Mouse (Mus musculus) embryonic facial prominence, embryonic 15.5 days (tissue): ENCODE measurements around the gene Luzp1. TPM values are rescaled to one million over a fixed set of nuclear protein-coding genes. Genes with fewer than 3 reads are reported as not detected.

ENCODE experiments used
- ATAC-seq: fragments of 200-750 bp; cut with Nextera tagmentation; 2 replicates; pipeline ENCODE4 v1.8.0; 2017; ENCODE audit warnings: low read depth, moderate TSS enrichment; ENCODE audit not compliant: insufficient number of reproducible peaks, low FRiP score, low TSS enrichment
- H3K27ac ChIP-seq: fragments of 300-500 bp; sonication (generic); replicated peaks from 2 replicates; pipeline ENCODE4 v1.5.1; 2015; ENCODE audit warnings: mild to moderate bottlenecking, inconsistent platforms
- H3K27me3 ChIP-seq: fragments of 300-500 bp; sonication (generic); 2 replicates; pipeline ENCODE4 v1.6.1; 2015; ENCODE audit warnings: inconsistent platforms
- H3K36me3 ChIP-seq: fragments of 300-500 bp; sonication (generic); 2 replicates; pipeline ENCODE4 v1.6.1; 2015; ENCODE audit warnings: mild to moderate bottlenecking, inconsistent platforms
- H3K4me1 ChIP-seq: fragments of 300-500 bp; sonication (generic); 2 replicates; pipeline ENCODE4 v1.6.1; 2015; ENCODE audit warnings: inconsistent platforms
- H3K4me2 ChIP-seq: fragments of 300-500 bp; sonication (generic); replicated peaks from 2 replicates; pipeline ENCODE4 v1.6.1; 2015; ENCODE audit warnings: mild to moderate bottlenecking, inconsistent platforms
- H3K4me3 ChIP-seq: fragments of 300-500 bp; sonication (generic); replicated peaks from 2 replicates; pipeline ENCODE4 v1.5.1; 2015; ENCODE audit warnings: mild to moderate bottlenecking, inconsistent platforms
- H3K9ac ChIP-seq: fragments of 300-500 bp; sonication (generic); 2 replicates; pipeline ENCODE4 v1.6.1; 2015; ENCODE audit warnings: inconsistent platforms
- H3K9me3 ChIP-seq: fragments of 300-500 bp; sonication (generic); replicated peaks from 2 replicates; pipeline ENCODE4 v1.6.1; 2016; ENCODE audit warnings: inconsistent platforms
- WGBS: fragments of 180-500 bp; shearing (Covaris S2); methylation state at CpG from one replicate; pipeline ENCODE4 v1.1.7; 2015; 5-methylcytosine and 5-hydroxymethylcytosine counted together
- polyA plus RNA-seq: library from polyadenylated mRNA; unstranded; fragments of >200 nt; fragmentation: Nextera tagmentation; extraction: Ambion mirVana; gene quantifications from 2 replicates; pipeline ENCODE4 v1.2.1, GENCODE M21; 2015

The Luzp1 gene
- polyA plus RNA-seq, 1 experiment from 2014 or later, result 124 TPM

DNA sequence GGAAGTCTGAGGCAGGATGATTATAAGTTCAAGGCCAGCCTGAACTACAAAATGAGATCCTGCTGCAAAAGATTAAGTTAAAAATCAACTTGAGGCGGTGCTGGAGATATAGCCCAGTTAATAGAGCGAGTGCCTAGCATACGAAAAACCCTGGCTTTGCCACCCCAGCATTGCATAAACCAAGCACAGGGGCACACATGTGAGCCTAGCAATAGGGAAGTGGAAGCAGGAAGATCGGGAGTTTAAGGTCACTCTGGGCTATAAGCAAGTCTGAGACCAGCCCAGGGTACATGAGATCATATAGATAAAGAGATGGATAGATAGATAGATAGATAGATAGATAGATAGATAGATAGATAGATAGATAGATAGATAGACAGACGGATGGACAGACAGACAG lies 19.8 kb upstream of the Luzp1 start:
- 0 out of 2 replicates have a peak, but pooled peaks cover under 1% of the 10 kb centered on the region for H3K4me1 ChIP-seq
- no peaks in the 10 kb centered on the region for H3K9me3 ChIP-seq
- no peak overlapping the region for H3K4me3 ChIP-seq
- no peak for ATAC-seq
- no peaks in the 10 kb centered on the region for H3K36me3 ChIP-seq
- H3K4me2 ChIP-seq, result no peak overlapping the region
- H3K9ac ChIP-seq, result no peak overlapping the region
- no peak overlapping the region for H3K27ac ChIP-seq
- 79% methylated on average over 5 of the region's 5 CpGs for WGBS
- H3K27me3 ChIP-seq, result no peaks in the 10 kb centered on the region

DNA sequence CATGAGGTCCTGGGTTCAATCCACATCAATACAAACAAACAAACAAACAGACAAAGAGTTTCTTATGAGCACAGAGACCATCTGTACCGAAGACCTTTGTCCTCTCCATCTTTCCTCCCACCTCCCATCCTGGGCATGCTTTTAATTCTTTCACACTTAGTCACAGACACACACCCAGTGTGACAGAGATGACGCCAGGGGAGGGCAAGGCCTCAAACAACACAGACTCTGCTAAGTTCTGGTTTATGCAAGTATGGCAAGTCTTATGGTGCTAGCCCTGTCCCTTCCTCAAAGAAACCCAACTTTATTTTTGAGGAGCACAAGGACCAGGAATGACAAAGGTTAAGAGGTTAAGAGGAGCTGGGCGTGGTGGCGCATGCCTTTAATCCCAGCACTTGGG lies 19.3 kb upstream of the Luzp1 start:
- ATAC-seq, result no peak
- Histone ChIP-seq H3K36me3 (no peaks in the 10 kb centered on the region), H3K9ac (no peak overlapping the region), H3K4me1 (peaks cover 5% of the 10 kb centered on the region; the same call in 1 of the 2 replicates), H3K9me3 (no peaks in the 10 kb centered on the region), H3K27ac (no peak overlapping the region), H3K4me3 (no peak overlapping the region), H3K4me2 (no peak overlapping the region), H3K27me3 (no peaks in the 10 kb centered on the region)
- WGBS, result 74% methylated on average over 4 of the region's 4 CpGs

DNA sequence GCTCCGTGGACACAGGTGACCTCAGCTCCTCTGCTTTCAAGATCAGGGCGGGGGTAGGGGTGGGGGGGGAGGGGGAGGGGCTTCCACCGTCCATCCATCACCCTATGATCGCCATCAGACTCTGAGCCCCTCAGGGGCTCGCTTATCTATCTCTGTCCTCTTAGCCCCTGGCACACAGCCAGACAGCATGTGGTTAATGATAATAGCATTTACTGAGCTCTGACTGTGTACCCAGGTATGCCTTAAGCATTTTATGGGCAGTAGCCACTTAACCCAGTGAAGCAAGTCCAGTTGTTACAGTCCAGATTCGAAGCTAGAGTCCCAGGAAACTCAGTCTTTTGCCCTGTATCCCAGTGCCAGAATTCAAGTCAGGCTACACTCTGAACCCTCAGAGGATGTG lies 18.0 kb upstream of the Luzp1 start:
- H3K27me3 ChIP-seq, result no peaks in the 10 kb centered on the region
- 26% methylated on average over 6 of the region's 6 CpGs for WGBS
- H3K9ac ChIP-seq, result no peak overlapping the region

DNA sequence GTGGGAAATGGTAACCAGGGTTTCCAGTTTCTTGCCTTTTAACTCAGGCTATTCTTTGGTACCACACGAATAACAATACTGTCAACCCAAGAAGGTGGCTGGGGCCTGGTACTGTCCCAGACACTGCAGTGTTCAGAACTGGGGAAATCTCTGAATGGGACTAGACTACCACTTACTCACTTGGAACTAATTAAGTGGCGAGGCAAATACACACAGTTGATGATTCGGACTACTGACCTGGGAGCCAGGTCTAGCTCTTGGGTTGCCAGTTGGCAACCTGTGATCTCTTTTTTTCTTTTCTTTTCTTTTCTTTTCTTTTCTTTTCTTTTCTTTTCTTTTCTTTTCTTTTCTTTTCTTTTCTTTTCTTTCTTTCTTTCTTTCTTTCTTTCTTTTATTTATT lies 17.3 kb upstream of the Luzp1 start:
- Histone ChIP-seq H3K4me3 (no peak overlapping the region), H3K36me3 (no peaks in the 10 kb centered on the region), H3K27ac (no peak overlapping the region), H3K9me3 (no peaks in the 10 kb centered on the region), H3K4me2 (no peak overlapping the region), H3K9ac (no peak overlapping the region), H3K27me3 (no peaks in the 10 kb centered on the region), H3K4me1 (peaks cover 6% of the 10 kb centered on the region; the same call in 1 of the 2 replicates)
- ATAC-seq, result no peak
- 73% methylated on average over 3 of the region's 3 CpGs for WGBS

More for the DNA sequence above, 18.0 kb upstream of the Luzp1 start:
- peaks cover 6% of the 10 kb centered on the region; the same call in 1 of the 2 replicates for H3K4me1 ChIP-seq
- H3K27ac ChIP-seq, result no peak overlapping the region
- H3K36me3 ChIP-seq, result no peaks in the 10 kb centered on the region
- no peaks in the 10 kb centered on the region for H3K9me3 ChIP-seq
- H3K4me2 ChIP-seq, result no peak overlapping the region
- no peak for ATAC-seq
- H3K4me3 ChIP-seq, result no peak overlapping the region

DNA sequence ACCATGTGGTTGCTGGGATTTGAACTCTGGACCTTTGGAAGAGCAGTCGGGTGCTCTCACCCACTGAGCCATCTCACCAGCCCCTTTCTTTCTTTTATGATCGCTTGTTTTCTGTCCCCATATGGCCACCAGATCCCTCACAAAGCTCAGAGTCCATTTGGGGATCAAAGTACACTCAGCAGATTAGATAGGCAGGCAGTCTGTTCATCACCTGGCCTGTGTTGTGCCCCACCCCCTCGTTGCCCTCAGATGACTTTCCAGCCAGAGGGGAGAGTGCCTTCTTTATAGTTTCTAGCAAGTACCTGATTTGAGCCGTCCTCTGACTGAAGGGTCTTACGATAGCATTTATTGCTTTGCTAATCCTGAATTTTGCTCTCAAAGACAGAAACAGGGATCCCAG lies 16.8 kb upstream of the Luzp1 start:
- H3K27me3 ChIP-seq, result no peaks in the 10 kb centered on the region
- ATAC-seq, result no peak
- H3K27ac ChIP-seq, result no peak overlapping the region
- no peaks in the 10 kb centered on the region for H3K9me3 ChIP-seq
- WGBS, result 54% methylated on average over 5 of the region's 5 CpGs
- peaks cover 6% of the 10 kb centered on the region; the same call in 1 of the 2 replicates for H3K4me1 ChIP-seq
- H3K36me3 ChIP-seq, result no peaks in the 10 kb centered on the region
- no peak overlapping the region for H3K4me2 ChIP-seq
- no peak overlapping the region for H3K9ac ChIP-seq
- H3K4me3 ChIP-seq, result no peak overlapping the region

DNA sequence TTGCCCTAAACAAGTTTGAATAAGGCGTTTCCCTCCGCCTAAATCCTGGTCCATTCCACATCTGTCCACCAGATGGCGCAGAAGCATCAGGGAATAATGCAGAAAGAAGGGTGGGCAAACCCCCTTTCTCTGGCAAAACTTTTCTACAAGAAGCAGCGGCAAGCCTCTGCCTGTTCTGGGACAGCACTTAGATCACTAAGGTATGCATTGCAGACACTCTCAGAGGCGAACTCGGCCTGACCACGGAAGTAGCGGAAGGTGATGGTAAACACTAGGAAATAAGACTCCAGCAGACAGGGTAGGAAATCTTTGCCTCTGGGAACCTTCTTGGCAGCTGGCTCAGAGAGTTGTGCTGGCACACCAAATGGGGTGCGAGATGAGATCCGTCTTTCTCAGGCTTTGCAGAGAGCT lies 14.7 kb upstream of the Luzp1 start:
- 5% methylated on average over 10 of the region's 10 CpGs for WGBS
- Histone ChIP-seq H3K4me3 (peak overlapping the region; percentile 30), H3K36me3 (no peaks in the 10 kb centered on the region), H3K4me1 (peaks cover 6% of the 10 kb centered on the region; the same call in 1 of the 2 replicates), H3K27me3 (no peaks in the 10 kb centered on the region), H3K4me2 (peak overlapping the region; percentile 55), H3K9ac (no peak overlapping the region), H3K27ac (peak overlapping the region; percentile 8; the same call in 1 of the 2 replicates), H3K9me3 (no peaks in the 10 kb centered on the region)
- 0 out of 2 replicates have a peak, but pooled peaks have one; percentile 17 for ATAC-seq

DNA sequence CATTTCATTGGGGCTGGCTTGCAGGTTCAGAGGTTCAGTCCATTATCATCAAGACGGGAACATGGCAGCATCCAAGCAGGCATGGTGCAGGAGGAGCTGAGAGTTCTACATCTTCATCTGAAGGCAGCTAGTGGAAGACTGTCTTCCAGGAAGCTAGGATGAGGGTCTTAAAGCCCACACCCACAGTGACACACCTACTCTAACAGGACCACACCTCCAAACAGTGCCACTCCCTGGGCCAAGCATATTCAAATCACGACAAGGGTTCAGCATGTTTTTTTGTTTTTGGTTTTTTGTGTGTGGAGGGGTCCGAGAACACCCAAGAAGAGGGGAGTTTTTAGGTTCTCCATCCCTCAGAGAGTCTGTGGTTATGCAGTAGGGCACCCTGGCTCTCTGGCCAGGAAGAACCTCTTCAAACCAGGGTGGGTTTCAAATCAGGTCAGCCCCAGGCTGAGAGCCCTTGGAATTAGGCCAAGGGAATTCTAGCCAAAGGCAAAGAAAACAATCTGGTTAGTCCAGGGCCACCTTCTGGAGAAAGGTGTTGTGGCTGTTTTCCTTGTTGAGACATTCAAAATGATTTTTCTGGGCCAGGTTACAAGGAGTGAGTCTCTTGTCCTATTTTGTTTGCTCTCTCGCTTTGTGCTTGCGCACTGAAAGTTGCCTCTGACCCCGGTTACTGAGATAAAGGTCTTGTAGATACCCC lies 12.9 kb upstream of the Luzp1 start:
- Histone ChIP-seq H3K27me3 (0 out of 2 replicates have a peak, but pooled peaks cover 4% of the 10 kb centered on the region), H3K9me3 (no peaks in the 10 kb centered on the region), H3K36me3 (no peaks in the 10 kb centered on the region), H3K4me2 (no peak overlapping the region), H3K4me3 (no peak overlapping the region), H3K9ac (no peak overlapping the region), H3K27ac (no peak overlapping the region), H3K4me1 (peaks cover 7% of the 10 kb centered on the region; the same call in 1 of the 2 replicates)
- WGBS, result 89% methylated on average over 6 of the region's 6 CpGs
- ATAC-seq, result no peak

DNA sequence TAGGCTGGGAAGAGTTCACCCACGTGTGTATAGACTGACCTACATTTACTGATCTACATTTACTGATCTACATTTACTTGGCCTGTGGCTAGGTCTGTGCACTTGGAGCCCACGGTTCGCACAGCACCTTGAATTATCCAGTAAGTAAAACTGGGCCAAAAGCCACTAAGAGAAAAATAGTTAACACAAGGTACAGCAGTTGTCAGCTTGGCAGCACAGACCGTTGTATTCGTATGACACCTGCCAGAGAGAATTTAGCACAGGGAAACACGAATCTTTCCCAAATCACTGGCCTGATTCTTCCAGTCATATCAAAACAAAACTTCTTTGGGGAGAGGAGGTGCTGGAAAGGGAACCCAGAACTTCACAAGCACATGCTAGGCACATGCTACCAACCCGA lies 11.3 kb upstream of the Luzp1 start:
- Histone ChIP-seq H3K4me1 (peaks cover 16% of the 10 kb centered on the region), H3K9me3 (no peaks in the 10 kb centered on the region), H3K36me3 (no peaks in the 10 kb centered on the region), H3K4me3 (no peak overlapping the region), H3K9ac (no peak overlapping the region), H3K4me2 (no peak overlapping the region), H3K27ac (no peak overlapping the region), H3K27me3 (peaks cover 7% of the 10 kb centered on the region)
- WGBS, result 76% methylated on average over 7 of the region's 7 CpGs
- ATAC-seq, result no peak

DNA sequence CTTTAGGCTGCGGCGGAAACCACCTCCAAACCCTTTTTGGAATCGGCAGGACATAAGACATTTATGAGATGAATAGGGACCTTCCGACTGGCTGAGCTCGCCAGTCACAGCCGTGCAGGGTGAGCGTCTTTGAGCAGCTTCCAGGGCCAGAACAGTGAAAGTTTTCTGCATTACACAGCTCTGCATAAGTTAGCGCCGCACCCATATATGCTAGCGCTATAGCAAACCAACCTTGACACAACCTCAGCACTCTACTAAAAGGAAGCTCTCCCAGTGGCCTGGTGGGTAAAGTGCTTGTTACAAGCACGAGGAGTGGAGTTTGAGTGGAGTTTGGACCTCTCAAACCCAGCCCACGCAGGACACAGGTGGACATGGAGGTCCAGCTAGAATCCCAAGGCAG lies 10.4 kb upstream of the Luzp1 start:
- Histone ChIP-seq H3K4me1 (peaks cover 20% of the 10 kb centered on the region), H3K27ac (no peak overlapping the region), H3K9me3 (no peaks in the 10 kb centered on the region), H3K4me3 (no peak overlapping the region), H3K27me3 (peaks cover 16% of the 10 kb centered on the region), H3K4me2 (no peak overlapping the region), H3K36me3 (no peaks in the 10 kb centered on the region), H3K9ac (no peak overlapping the region)
- 87% methylated on average over 12 of the region's 12 CpGs for WGBS
- ATAC-seq, result no peak

DNA sequence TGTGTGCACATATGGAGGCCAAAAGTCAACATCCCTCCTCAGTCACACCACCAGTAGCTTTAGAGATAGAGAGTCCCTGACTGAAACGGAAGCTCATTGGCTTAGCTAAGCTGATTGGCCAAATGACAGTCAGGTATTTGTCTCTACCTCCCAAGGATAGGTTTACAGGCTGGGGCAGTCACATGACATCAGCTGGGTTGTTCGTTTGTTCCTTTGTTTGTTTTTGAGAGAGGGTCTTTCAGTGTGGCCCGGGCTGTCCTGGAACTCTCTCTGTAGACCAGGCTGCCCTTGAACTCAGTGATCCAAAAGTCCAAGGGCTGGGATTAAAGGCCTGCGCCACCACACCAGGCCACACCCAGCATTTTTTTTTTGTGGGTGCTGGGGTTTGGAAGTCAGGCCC lies 8.4 kb upstream of the Luzp1 start:
- ATAC-seq, result no peak
- Histone ChIP-seq H3K4me2 (no peak overlapping the region), H3K4me1 (peaks cover 22% of the 10 kb centered on the region), H3K27ac (no peak overlapping the region), H3K4me3 (no peak overlapping the region), H3K9me3 (no peaks in the 10 kb centered on the region), H3K36me3 (no peaks in the 10 kb centered on the region), H3K27me3 (peaks cover 17% of the 10 kb centered on the region), H3K9ac (no peak overlapping the region)
- WGBS, result 50% methylated on average over 4 of the region's 4 CpGs

DNA sequence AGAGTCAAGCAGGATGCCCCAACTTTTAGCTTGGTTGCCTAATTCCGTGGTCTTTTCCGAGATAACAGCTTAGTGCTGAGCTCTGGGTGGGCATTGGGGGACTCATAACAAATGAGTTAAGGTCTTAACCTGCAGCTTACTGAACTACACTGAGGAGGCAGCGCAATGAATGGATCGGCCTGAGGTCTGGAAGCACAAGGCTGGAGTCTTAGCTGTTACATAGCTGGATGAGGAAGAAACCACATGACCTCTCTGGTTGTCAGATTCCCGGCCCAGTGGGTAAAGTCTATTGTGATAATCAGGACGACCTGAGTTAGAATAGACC lies 7.8 kb upstream of the Luzp1 start:
- H3K36me3 ChIP-seq, result no peaks in the 10 kb centered on the region
- ATAC-seq, result no peak
- peak overlapping the region; percentile 94 for H3K4me2 ChIP-seq
- H3K27me3 ChIP-seq, result peaks cover 17% of the 10 kb centered on the region
- H3K4me1 ChIP-seq, result peaks cover 25% of the 10 kb centered on the region
- WGBS, result 19% methylated on average over 6 of the region's 6 CpGs
- H3K4me3 ChIP-seq, result peak overlapping the region; percentile 71
- H3K9me3 ChIP-seq, result no peaks in the 10 kb centered on the region
- H3K27ac ChIP-seq, result no peak overlapping the region
- H3K9ac ChIP-seq, result no peak overlapping the region
